Mouse (Mus musculus) brain, embryonic 14.5 days (tissue): ENCODE results near the gene Cgref1.

Source experiments
- CTCF ChIP-seq: fragments of 200-500 bp; IDR thresholded peaks from 2 replicates; pipeline ENCODE4 v1.5.1; 2012; ENCODE audit warnings: inconsistent platforms, mild to moderate bottlenecking, moderate library complexity, borderline replicate concordance; ENCODE audit not compliant: insufficient read depth, insufficient read length; ENCODE audit errors: extremely low read depth
- POLR2A ChIP-seq: fragments of 200-500 bp; IDR thresholded peaks from 2 replicates; pipeline ENCODE4 v1.6.1; 2012; ENCODE audit warnings: mild to moderate bottlenecking, inconsistent platforms, borderline replicate concordance; ENCODE audit not compliant: poor library complexity, insufficient read depth, insufficient read length, severe bottlenecking; ENCODE audit errors: extremely low read depth

GRCm38 (mm10) chr5:30915456-30915855, 29.9 kb downstream of the Cgref1 start:
- TF ChIP-seq CTCF (no peak), POLR2A (no peak)
